ENCODE assay signal across 8 mouse cellular contexts in genomic region chr7:75398904-75399724, GRCm38 (mm10). TPM values are rescaled to one million over a fixed set of nuclear protein-coding genes. Genes with fewer than 3 reads are reported as not detected.
DNase-seq lines count a peak whose midpoint lies in the region; ATAC-seq and TF ChIP-seq lines count a peak whose summit lies in the region.

No protein-coding gene starts in this region.

- no peaks in the 10 kb centered on the region for H3K9me3 ChIP-seq in forebrain, embryonic 12.5 days

- H3K4me1 ChIP-seq in forebrain, embryonic 12.5 days: peaks cover 6% of the 10 kb centered on the region; the same call in 1 of the 2 replicates
- peaks cover 16% of the 10 kb centered on the region for H3K4me1 ChIP-seq in small intestine, adult 2 months (ENCODE audit: control insufficient read depth, insufficient read depth, insufficient read length, low read length)

- no peaks in the 10 kb centered on the region for H3K27me3 ChIP-seq in forebrain, embryonic 12.5 days
- no peaks in the 10 kb centered on the region for H3K27me3 ChIP-seq in small intestine, adult 2 months (ENCODE audit: control insufficient read depth, insufficient read depth, low read length)

- H3K4me3 ChIP-seq in forebrain, embryonic 12.5 days (replicated peaks): no peak overlapping the region
- H3K4me3 ChIP-seq in small intestine, adult 2 months (ENCODE audit: low read depth, low read length): no peak overlapping the region

- H3K4me2 ChIP-seq in forebrain, embryonic 12.5 days: no peak overlapping the region

- peak; percentile 4 for DNase-seq in cerebellum, adult 11-12 months
- DNase-seq in cerebellum, adult 9-11 months: no peak
- peak; percentile 48 to 51 for DNase-seq in adrenal gland, adult 18-20 months (ENCODE audit: low spot score in 2 of 2)
- peak; percentile 62 to 71 for DNase-seq in heart, postnatal 14 days
- DNase-seq in layer of hippocampus, adult 9-11 months: peak; percentile 19
- peak; percentile 75 for DNase-seq in lung, postnatal 14 days

- TF ChIP-seq CTCF in small intestine, adult 2 months (IDR thresholded peaks at IDR 0.05; ENCODE audit: extremely low read depth, insufficient read length, insufficient replicate concordance, low read depth, low read length): peak; percentile 79; the same call in 1 of the 2 replicates

- no peak overlapping the region for H3K27ac ChIP-seq in forebrain, embryonic 12.5 days
- H3K27ac ChIP-seq in small intestine, adult 2 months (ENCODE audit: insufficient read depth, low read depth, low read length): peak overlapping the region; percentile 88

- intact Hi-C loops in heart, postnatal 14 days (cut with DNase I): loop anchor here (1.0 to 5.0 kb wide), 3 partner anchors 58 to 213 kb away; partner anchors contain the start of gene Akap13

- H3K9ac ChIP-seq in forebrain, embryonic 12.5 days: no peak overlapping the region

- 51% methylated on average over 7 of the region's 7 CpGs for WGBS in forebrain, embryonic 12.5 days
- 21% methylated on average over 7 of the region's 7 CpGs for WGBS in small intestine, adult 2 months

- ATAC-seq in forebrain, embryonic 12.5 days (ENCODE audit: low FRiP score): peak; percentile 51; the same call in 1 of the 2 replicates

- TF ChIP-seq POLR2A in small intestine, adult 2 months (IDR thresholded peaks at IDR 0.05; ENCODE audit: low read depth, low read length): no peak

- no peaks in the 10 kb centered on the region for H3K36me3 ChIP-seq in forebrain, embryonic 12.5 days (replicated peaks)
- no peaks in the 10 kb centered on the region for H3K36me3 ChIP-seq in small intestine, adult 2 months (ENCODE audit: control insufficient read depth, insufficient read depth, low read length)

RNA-seq across cellular contexts. Expression of gene Akap13, which starts 56.2 kb away (rescaled TPM):
- 10 to 100 TPM; 72.4 to 79.4 TPM for total RNA-seq in adrenal gland, adult 18-20 months (2021)
- 24.8 and 27.6 TPM in 2 replicates for polyA plus RNA-seq in forebrain, embryonic 12.5 days (2016; fragmentation: Nextera tagmentation; extraction: Ambion mirVana)
- 10 to 100 TPM; 76.2 to 80.5 TPM for total RNA-seq in heart, postnatal 14 days (2021)
- 6.9 and 15.8 TPM in 2 replicates for polyA plus RNA-seq in small intestine, adult 2 months (2012; rRNA removed)
